Comparison of ENCODE assay signal across 20 mouse cellular contexts in the genomic region with DNA sequence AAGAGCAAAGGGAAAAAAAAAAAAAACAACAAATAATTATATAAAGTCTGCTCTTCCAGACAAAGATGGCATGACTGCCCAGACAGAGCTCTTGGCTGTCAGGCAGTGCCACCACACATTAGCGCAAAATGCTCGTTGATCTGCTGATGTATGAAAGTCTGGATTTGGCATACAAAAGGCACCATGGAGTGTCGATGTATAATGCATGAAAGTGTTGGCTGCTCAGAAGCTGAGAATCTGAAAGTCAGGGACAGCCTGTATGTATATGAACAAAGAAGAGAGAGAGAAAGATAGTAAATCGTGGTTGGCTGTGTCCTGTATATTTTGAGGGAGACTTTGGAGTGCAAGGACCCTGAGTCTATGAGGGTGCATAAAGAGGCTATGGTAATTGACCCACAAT.
A peak's percentile ranks its signal among the peaks of the same experiment; 100 is the strongest.
DNase-seq lines count a peak whose midpoint lies in the region; ATAC-seq lines count a peak whose summit lies in the region.
"Had no signal": no experiment of that assay in that cellular context is flagged by ENCODE, and none has a peak within 500 bp of the region (broad histone marks: within the 10 kb centered on the region; RNA-seq: fewer than 3 reads in every experiment).

No protein-coding gene starts in this region.

- no peaks in the 10 kb centered on the region for H3K9me3 ChIP-seq in forebrain, embryonic 14.5 days (replicated peaks; ENCODE audit: control insufficient read depth, low read length)
- no peaks in the 10 kb centered on the region for H3K9me3 ChIP-seq in forebrain, embryonic 12.5 days
- H3K9me3 ChIP-seq in neural tube, embryonic 14.5 days (ENCODE audit: control insufficient read depth, low read length): no peaks in the 10 kb centered on the region
- no peaks in the 10 kb centered on the region for H3K9me3 ChIP-seq in neural tube, embryonic 15.5 days (replicated peaks)
- no peaks in the 10 kb centered on the region for H3K9me3 ChIP-seq in midbrain, embryonic 13.5 days
- H3K9me3 ChIP-seq: heart, embryonic 10.5 days; limb, embryonic 15.5 days had no signal

- no peaks in the 10 kb centered on the region for H3K27me3 ChIP-seq in forebrain, embryonic 14.5 days (replicated peaks; ENCODE audit: control insufficient read depth, insufficient read depth, low read length)
- no peaks in the 10 kb centered on the region for H3K27me3 ChIP-seq in forebrain, embryonic 12.5 days
- H3K27me3 ChIP-seq in neural tube, embryonic 14.5 days (ENCODE audit: control insufficient read depth, insufficient read depth, low read length): no peaks in the 10 kb centered on the region
- no peaks in the 10 kb centered on the region for H3K27me3 ChIP-seq in neural tube, embryonic 15.5 days (replicated peaks)
- no peaks in the 10 kb centered on the region for H3K27me3 ChIP-seq in midbrain, embryonic 13.5 days
- H3K27me3 ChIP-seq: limb, embryonic 15.5 days had no signal

- ATAC-seq in forebrain, embryonic 14.5 days: peak; percentile 57; the same call in 1 of the 2 replicates
- ATAC-seq in forebrain, embryonic 12.5 days (ENCODE audit: low FRiP score): no peak
- ATAC-seq in neural tube, embryonic 14.5 days (ENCODE audit: low read depth): peak; percentile 21; the same call in 1 of the 2 replicates
- ATAC-seq in neural tube, embryonic 15.5 days (ENCODE audit: low FRiP score): no peak
- peak; percentile 77 for ATAC-seq in midbrain, embryonic 13.5 days
- ATAC-seq in monocyte, adult 5-6 weeks (replicated peaks; ENCODE audit: insufficient number of reproducible peaks, low FRiP score, low TSS enrichment, poor library complexity, severe bottlenecking): no peak
- ATAC-seq: activated CD4-positive, CD25-positive, alpha-beta regulatory T cell, adult 4 months; inflammation-experienced regulatory T-cells, adult 6 months; liver, postnatal 0 days had no signal

- no peak overlapping the region for H3K4me3 ChIP-seq in forebrain, embryonic 14.5 days (ENCODE audit: low read depth, low read length)
- no peak overlapping the region for H3K4me3 ChIP-seq in forebrain, embryonic 12.5 days (replicated peaks)
- H3K4me3 ChIP-seq in neural tube, embryonic 14.5 days (ENCODE audit: low read depth, low read length): no peak overlapping the region
- no peak overlapping the region for H3K4me3 ChIP-seq in neural tube, embryonic 15.5 days (replicated peaks)
- no peak overlapping the region for H3K4me3 ChIP-seq in midbrain, embryonic 13.5 days (replicated peaks)
- H3K4me3 ChIP-seq: heart, embryonic 10.5 days; limb, embryonic 15.5 days had no signal

- H3K4me1 ChIP-seq in forebrain, embryonic 14.5 days (ENCODE audit: control insufficient read depth, insufficient read depth, low read length): no peaks in the 10 kb centered on the region
- no peaks in the 10 kb centered on the region for H3K4me1 ChIP-seq in forebrain, embryonic 12.5 days
- H3K4me1 ChIP-seq in neural tube, embryonic 14.5 days (ENCODE audit: control insufficient read depth, insufficient read depth, low read length): no peaks in the 10 kb centered on the region
- no peaks in the 10 kb centered on the region for H3K4me1 ChIP-seq in neural tube, embryonic 15.5 days
- H3K4me1 ChIP-seq in midbrain, embryonic 13.5 days (replicated peaks): no peaks in the 10 kb centered on the region
- H3K4me1 ChIP-seq: heart, embryonic 10.5 days; limb, embryonic 15.5 days had no signal

- WGBS in forebrain, embryonic 14.5 days: 51% methylated on average over 4 of the region's 4 CpGs
- WGBS in forebrain, embryonic 12.5 days: 78% methylated on average over 4 of the region's 4 CpGs
- WGBS in neural tube, embryonic 14.5 days: 61% methylated on average over 4 of the region's 4 CpGs
- WGBS in neural tube, embryonic 15.5 days: 55% methylated on average over 4 of the region's 4 CpGs
- 45% methylated on average over 4 of the region's 4 CpGs for WGBS in midbrain, embryonic 13.5 days

- no peak overlapping the region for H3K4me2 ChIP-seq in forebrain, embryonic 14.5 days (ENCODE audit: low read length)
- H3K4me2 ChIP-seq in forebrain, embryonic 12.5 days: no peak overlapping the region
- H3K4me2 ChIP-seq in neural tube, embryonic 14.5 days (ENCODE audit: low read depth, low read length): no peak overlapping the region
- H3K4me2 ChIP-seq in neural tube, embryonic 15.5 days: no peak overlapping the region
- no peak overlapping the region for H3K4me2 ChIP-seq in midbrain, embryonic 13.5 days (replicated peaks)
- H3K4me2 ChIP-seq: limb, embryonic 15.5 days had no signal

- no peak overlapping the region for H3K27ac ChIP-seq in forebrain, embryonic 14.5 days (ENCODE audit: low read depth, low read length)
- no peak overlapping the region for H3K27ac ChIP-seq in forebrain, embryonic 12.5 days
- H3K27ac ChIP-seq in neural tube, embryonic 14.5 days (ENCODE audit: low read depth, low read length): no peak overlapping the region
- no peak overlapping the region for H3K27ac ChIP-seq in neural tube, embryonic 15.5 days (replicated peaks)
- H3K27ac ChIP-seq in midbrain, embryonic 13.5 days: no peak overlapping the region
- H3K27ac ChIP-seq: heart, embryonic 10.5 days; limb, embryonic 15.5 days had no signal

- DNase-seq in forebrain, embryonic 14.5 days (ENCODE audit: low spot score): peak; percentile 71
- DNase-seq in spleen, postnatal 36 days (ENCODE audit: low spot score in 2 of 2): no peak
- DNase-seq: adrenal gland, postnatal 14 days; cerebellum, adult 9-10 months; gastrocnemius, postnatal 25 days; heart, postnatal 14 days; kidney, adult 8-10 months; kidney, postnatal 25 days; layer of hippocampus, adult 9-11 months; liver, postnatal 0 days; lung, postnatal 14 days had no signal

- H3K9ac ChIP-seq in forebrain, embryonic 14.5 days (ENCODE audit: low read length): no peak overlapping the region
- H3K9ac ChIP-seq in forebrain, embryonic 12.5 days: no peak overlapping the region
- no peak overlapping the region for H3K9ac ChIP-seq in neural tube, embryonic 14.5 days (replicated peaks; ENCODE audit: low read depth, low read length)
- no peak overlapping the region for H3K9ac ChIP-seq in neural tube, embryonic 15.5 days (replicated peaks)
- no peak overlapping the region for H3K9ac ChIP-seq in midbrain, embryonic 13.5 days (replicated peaks)
- H3K9ac ChIP-seq: limb, embryonic 15.5 days; liver, postnatal 0 days had no signal

- H3K36me3 ChIP-seq in forebrain, embryonic 14.5 days (ENCODE audit: control insufficient read depth, insufficient read depth, low read length): no peaks in the 10 kb centered on the region
- H3K36me3 ChIP-seq in forebrain, embryonic 12.5 days (replicated peaks): no peaks in the 10 kb centered on the region
- no peaks in the 10 kb centered on the region for H3K36me3 ChIP-seq in neural tube, embryonic 14.5 days (ENCODE audit: control insufficient read depth, insufficient read depth, low read length)
- H3K36me3 ChIP-seq in neural tube, embryonic 15.5 days: no peaks in the 10 kb centered on the region
- H3K36me3 ChIP-seq in midbrain, embryonic 13.5 days: no peaks in the 10 kb centered on the region
- H3K36me3 ChIP-seq: heart, embryonic 10.5 days; limb, embryonic 15.5 days had no signal

Comparison
In these comparisons a context has a peak if more than half of its experiments do, and no peak if none do; other contexts are left out.
1. ATAC-seq: peak in forebrain, embryonic 14.5 days (single experiment), neural tube, embryonic 14.5 days (single experiment) and midbrain, embryonic 13.5 days (single experiment); none in forebrain, embryonic 12.5 days (single experiment), neural tube, embryonic 15.5 days (single experiment) and monocyte, adult 5-6 weeks (single experiment).